Mouse (Mus musculus): ENCODE data around the gene Slc6a6.

Gene Slc6a6

DNA sequence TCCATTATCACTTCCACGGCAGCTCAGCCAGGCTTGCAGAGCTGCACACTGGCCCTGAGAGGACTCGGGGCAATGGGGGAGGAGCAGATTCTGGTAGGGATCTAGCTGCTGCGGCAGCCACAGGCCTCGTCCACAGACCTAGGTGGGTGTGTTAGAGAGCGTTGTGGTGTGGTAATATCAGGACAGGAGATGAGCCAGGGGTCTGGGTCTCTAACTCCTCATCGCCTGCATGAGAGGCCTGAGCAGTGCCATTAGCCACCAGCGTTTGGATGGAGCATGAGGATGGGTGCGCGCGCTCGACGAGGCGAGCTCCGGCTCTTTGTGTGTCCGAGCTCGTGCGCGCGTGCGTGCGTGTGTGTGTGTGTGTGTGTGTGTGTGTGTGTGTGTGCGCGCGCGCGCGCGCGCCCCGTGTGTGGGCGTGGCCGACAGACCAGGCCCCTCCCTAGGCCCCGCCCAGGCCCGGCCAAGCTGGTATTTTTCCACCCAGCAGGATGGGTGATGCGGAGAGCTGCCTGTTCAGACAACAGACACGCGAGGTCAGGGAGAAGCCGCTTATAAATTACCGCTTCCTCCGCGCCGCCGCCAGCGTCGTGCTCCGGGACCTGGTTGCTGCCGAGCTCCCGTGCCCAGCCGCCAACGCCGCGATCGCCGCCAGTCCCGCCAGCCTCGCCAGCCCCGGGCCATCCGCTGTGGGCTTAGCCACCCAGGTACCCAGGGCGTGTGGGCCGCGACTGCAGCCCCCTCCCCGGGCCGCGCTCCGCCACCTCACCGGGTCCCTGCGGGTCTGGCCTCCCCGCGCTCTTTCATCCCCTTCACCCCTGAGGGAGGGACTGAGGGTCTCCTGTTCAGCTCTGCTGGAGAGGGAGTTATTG lies at the start of gene Slc6a6:
Slc6a6 (plus strand) TSS at position 452 of the 872 bp plus-strand sequence.
- peak; percentile 87 for DNase-seq (ENCODE audit: low spot score)

DNA sequence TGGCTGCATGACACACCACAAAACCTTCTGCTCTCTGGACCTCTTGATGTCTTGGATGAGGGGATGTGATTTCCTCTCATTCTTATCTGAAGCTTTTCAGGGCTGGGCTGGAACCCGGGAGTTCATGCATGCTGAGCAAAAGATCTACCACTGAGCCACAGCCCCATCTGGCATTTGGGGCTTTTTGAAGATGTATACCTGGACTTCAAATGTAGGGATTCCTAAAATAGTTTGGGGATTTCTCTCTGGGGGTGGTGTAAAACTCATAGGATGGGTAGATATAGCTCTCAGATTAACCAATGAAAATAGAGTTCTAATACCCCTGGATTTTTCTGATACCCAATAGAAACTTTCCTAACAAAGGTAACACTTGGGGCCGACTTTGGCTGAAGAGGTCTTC lies 49.4 kb upstream of the Slc6a6 start:
- DNase-seq (ENCODE audit: low spot score): no peak

DNA sequence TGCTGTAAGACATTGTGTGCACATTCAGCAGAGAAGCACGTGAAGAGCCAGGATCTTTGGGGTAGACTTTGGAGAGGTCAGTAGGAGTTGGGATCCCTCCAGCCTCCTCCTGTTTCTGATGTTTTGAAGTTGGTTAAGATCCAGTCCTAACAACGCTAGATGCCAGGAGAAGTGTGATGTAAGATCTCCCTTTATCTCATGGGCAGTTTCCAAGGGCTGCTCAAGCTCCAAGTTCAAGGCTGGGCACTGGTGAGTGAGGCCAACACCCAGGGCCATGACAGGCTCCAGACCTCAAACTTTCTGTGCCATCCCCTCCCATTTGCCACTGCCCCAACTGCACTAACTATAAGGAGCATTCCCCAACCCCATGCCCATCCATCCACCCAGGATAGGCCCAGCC lies 49.0 kb upstream of the Slc6a6 start:
- no peak for DNase-seq (ENCODE audit: low spot score)

DNA sequence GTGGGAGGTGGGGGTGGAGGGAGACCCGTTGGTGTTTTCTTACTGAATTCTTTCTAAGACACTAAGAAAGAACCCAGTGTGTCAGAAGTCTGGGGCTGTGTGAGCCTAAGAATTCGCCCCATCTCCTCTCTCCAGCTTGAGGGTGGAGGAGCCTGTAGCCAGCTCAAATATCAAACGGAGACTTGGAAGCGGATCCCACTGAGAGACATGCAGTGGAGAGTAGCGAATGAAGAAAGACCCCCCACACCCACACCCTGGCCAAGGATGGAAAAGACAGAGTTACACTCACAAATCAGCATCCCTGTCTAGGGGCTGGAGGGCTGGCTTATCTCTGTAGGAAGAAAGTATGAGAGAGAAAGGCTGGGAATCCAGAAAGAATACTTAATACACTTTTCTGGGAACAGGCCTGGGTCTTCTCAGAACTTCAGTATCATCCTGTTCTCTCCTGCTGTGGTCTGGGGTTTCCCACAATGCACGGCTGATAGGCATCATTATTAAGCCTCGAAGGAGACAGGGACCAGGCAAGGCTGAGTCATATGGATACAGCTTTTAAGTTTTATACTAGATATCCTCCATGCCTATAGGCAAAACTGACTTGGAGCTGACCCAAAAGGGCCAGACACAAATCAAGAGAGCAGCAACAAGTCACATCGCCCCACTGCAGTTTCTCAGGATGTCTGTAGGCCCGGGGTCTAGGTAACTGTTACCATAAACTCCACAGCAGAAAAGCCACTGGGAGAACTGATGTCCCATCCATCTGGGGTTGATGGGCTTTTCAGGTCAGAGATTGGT lies 45.5 kb upstream of the Slc6a6 start:
- DNase-seq (ENCODE audit: low spot score): no peak

DNA sequence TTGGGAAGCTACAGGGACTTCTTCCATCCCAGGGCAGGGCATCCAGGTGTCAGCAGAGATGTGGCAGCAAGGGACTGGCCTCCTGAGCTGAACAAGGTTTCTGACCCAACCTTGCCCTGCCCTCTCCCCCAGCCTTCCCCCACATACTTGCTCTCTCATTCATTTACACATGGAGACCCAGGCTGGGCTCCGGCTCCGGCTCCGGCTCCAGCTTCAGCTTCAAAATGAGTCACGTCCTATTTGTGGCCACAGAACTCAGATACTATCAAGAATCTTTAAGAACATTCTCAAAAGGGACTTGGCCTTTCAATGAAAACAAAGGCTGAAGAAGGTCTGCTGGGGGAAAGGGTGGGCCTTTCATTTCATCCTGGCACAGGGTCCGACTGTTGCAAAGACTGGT lies 40.8 kb upstream of the Slc6a6 start:
- DNase-seq (ENCODE audit: low spot score): no peak

DNA sequence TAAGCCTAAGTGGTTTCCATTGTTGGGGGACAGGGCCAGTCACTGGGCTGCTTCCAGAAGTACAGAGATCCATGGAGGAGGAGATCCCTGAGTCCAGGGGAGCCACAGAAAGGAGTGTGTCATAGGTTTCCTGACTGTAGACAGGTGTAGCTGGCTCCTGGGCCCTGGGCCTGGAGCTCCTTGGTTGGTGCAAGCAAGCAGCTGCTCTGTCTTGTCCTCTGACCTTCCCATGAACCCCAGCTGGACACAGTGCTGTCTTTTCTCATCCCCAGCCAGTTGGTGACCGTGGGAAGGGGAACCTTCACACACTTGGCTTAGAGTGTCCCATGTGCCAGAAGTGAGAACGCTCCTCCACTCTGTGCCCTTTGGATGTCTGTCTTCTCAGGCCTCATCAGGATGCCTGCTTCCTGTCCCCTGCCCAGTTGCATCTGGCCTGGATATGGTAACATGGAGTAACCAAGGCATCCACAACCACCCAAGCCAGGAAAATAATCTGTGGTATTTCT lies 40.4 kb upstream of the Slc6a6 start:
- DNase-seq (ENCODE audit: low spot score): no peak

DNA sequence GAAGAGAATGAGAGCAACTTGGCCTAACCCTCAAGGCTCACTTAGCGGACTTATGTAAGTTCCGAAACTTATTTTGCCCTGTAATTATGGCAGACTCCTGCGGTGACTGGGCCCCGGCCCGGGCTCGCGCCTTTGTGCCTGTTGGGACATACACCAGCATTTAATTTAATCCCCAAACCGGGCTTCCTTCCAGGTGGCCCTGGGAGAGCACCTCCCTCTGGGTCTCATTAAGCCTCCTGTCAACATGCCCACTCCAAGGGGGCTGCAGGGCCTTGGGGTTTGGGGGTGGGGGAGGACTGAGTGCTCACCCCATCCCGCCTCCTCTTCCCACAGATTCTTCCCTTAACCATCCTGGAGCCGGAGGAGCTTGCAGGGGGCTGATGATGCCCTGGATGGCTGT lies 37.8 kb upstream of the Slc6a6 start:
- DNase-seq (ENCODE audit: low spot score): no peak

DNA sequence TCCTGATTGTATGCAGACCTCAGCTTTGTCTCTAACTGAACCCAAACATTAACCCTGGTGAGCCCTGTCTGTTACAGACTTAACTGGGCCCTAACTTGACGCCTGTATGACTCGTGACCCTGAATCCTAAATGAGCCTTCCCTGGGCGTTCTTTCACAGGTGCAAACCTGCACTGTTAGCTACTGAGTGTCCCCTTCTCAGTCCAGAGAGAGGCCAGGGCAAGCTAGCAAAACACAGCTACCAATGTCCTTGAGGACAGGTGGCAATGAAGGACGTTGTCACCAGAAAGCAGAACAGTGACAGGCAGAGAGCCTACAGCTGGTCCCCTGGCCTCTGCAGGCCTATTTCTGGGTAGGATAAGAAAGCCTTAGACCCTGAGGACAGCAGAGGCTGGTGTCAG lies 37.0 kb upstream of the Slc6a6 start:
- no peak for DNase-seq (ENCODE audit: low spot score)

DNA sequence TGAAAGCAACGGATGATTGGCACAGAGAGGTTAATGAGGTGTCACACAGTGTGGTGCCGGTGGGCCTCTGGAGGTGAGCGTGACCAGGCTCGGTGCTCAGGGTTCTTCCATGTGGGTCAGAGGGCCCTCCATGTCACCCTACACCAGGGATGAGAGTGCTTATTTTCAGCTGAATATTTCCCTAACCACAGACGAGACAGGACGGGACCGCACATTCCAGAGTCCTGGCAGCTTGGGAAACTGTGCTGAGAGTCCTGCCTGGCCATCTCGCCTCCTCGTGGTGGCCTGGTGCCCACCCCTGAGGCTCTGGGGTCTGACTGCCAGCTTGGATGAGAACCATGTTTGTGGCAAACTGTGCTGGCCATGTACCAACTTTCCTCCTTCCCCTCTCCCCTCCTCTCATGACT lies 36.5 kb upstream of the Slc6a6 start:
- no peak for DNase-seq (ENCODE audit: low spot score)

DNA sequence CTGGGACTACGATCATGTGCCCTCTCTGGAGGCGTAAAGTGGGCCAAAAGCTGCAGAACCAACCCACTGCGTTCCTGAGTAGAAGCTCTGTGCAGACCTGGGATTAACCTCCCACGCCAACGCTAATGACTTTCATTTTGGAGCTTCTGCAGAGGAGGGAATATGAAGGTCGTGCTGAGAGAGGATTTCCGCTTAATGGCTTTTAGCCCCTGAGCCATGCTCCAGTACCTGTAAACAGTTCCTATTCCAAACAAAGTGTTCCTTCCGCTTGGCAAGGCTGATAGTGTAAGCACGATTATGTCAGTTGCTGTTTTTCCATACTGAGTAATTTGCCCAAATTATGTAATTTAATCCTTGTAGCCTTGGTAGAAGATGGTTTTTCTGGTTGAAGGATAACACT lies 33.6 kb upstream of the Slc6a6 start:
- no peak for DNase-seq (ENCODE audit: low spot score)

DNA sequence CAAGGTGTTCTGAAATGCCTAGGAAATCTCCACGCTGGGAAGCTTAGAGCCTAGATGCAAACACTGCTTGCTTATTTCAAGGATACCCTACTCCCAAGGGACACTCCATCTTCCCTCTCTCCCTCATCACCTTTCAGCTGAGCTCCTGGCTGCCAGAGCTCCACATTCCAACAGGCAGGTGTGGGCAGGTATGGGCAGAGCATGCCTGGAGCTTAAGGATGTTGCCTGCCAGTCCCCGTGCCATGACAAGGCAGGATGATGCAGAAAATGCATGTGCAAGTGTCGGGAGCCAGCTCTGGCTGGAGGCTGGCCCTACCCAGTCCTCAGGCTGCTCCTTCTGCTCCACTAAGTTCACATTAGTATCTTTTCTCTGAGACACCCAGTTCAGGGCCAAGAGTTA lies 31.6 kb upstream of the Slc6a6 start:
- DNase-seq (ENCODE audit: low spot score): no peak

DNA sequence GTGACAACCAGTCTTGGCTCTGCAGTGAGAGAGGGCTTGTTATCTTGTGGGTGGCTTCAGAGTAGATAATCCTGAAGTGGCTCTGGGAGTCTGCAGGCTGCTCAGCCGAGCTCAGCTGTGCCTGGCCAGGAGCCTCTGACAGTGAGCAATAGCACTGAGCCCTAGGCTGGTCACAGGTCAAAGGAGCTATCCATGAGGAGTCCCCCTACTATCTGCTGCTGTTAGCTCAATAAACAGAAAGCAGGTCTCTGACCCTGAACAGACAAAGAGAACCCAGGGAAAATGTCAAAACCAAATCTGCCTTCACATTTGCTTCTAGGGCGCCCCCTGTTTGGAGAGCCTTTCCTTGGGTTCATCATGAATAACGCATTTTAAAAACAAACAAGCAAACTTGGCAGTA lies 28.6 kb upstream of the Slc6a6 start:
- DNase-seq (ENCODE audit: low spot score): no peak

DNA sequence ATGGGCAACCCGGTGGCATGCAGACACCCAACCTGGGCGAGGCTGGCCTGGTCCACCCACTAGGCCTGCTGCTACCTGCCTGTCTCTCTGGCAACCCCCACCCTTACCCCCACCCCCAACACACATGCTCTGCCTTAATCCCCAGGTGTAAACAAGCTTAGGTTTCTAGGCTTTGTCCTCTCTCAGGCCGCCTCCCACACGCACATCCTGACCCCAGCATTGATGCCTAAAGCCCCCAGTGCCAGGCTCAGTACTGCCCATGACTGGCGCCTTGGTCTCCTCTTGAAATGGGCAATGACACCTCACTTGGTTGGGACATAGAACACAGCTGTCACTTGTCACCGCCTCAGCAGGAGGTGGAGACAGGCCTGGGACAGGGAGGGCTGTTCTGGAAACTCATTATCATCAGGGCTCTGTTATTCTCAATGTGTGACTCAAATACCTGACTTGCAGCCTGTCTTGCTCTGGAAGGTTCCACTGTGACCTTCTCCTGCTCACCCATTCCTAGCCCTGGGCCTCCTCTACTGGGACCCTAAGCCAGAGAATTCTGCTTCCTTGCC lies 27.9 kb upstream of the Slc6a6 start:
- no peak for DNase-seq (ENCODE audit: low spot score)

DNA sequence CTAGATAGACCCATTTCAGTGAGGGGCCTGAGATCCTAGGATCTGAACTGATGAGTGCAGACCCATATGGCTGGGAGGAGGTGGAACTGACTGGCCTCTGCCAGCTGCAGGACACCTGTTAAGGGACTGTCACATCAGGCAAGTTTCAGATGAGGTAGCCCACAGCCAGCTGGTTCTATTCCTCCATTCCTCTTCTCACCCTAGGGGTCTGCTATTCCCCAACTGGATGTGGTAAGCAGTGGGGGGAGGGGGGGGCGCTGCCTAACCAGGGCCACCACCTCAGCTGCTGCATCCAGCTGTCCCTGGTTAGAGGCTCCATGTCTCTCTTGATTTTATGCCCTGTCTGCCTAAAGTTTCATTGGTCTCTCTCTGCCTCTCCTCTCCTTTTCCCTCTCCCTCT lies 25.6 kb upstream of the Slc6a6 start:
- DNase-seq (ENCODE audit: low spot score): no peak

DNA sequence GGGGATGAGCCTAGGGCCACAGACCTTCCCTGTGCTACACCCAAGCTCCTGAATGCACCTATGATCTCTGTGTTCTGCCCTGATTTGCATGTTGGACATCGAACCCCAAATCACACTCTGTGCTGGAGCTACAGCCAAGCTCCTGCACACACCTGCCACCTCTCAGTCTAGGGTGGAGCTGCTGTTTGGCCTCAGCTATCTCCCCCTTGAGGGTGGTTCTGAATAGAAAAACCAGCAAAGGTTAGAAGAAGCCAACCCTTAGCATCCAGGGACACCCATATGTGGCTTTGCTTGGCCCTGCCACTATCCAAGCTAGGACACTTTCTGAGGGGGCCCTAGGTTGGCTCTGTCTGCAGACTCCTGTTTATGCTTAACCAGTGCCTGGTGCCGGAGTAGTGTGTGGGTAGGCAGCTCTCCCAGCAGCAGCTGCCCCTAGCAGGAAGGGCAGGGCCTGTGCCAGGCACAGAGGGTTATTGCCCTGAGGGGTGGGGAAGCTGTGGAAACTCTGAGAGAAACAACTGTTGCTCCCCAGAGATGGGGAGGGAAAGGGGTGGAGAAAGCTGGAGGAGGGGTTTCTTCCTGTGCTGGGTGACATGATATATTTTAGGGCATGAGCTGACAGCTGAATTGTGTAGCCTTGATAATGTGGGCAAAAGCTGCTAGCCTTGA lies 23.9 kb upstream of the Slc6a6 start:
- DNase-seq (ENCODE audit: low spot score): peak; percentile 16

DNA sequence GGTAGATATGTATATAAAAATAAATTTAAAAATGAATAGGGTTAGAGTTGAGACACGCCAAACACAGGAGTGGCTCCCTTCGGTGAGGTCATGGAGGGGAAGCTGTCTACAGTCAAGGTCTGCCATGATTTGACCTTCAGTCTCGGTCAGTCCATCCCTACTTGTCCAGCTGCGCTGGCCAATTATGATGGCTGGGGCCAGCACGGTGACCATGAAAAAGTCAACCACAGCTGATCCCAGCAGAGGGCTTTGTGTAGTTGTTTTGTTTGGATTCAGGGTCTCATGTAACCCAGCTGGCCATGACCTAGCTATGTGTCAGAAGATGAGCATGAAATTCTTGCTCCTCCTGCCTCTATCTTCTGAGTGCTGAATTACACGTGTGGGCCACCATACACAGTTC lies 21.6 kb upstream of the Slc6a6 start:
- no peak for DNase-seq (ENCODE audit: low spot score)

DNA sequence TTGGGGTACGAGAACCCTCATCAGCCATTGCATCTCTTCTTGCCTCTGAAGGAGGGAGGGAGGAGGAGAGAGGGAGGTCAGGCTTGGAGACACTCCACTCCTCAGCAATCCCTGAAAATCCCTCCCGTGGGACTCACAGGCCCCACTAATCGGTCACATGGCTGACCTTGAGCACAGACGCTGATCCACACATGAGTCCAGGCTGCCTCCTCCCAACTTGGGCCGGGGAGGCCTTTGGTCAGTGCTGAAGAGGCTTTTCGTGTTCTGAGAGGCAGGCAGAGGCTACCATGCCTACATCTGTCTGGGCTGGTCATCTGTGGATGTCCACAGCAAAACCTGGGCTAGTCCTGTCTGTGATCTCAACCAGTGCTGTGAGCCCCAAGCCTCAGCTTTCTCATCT lies 20.2 kb upstream of the Slc6a6 start:
- DNase-seq (ENCODE audit: low spot score): no peak

DNA sequence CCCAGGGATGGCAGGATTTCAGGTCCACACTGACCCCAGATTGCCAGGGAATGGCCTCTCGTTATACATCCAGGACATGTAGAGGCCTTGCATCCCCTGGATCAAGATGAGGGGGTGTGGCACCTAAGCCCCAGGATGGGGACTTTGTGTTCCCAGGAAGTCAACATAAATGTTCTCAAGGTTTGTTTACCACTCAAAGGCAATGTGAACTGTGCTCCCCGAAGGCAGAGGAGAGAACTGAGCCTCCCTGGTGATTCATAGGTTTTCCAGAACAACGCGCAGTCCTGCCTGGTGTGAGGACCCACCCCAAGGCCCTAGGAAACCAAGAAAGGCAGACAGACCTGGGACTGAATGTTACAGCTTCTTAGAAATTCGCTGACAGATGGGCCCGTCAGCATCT lies 18.6 kb upstream of the Slc6a6 start:
- DNase-seq (ENCODE audit: low spot score): no peak

DNA sequence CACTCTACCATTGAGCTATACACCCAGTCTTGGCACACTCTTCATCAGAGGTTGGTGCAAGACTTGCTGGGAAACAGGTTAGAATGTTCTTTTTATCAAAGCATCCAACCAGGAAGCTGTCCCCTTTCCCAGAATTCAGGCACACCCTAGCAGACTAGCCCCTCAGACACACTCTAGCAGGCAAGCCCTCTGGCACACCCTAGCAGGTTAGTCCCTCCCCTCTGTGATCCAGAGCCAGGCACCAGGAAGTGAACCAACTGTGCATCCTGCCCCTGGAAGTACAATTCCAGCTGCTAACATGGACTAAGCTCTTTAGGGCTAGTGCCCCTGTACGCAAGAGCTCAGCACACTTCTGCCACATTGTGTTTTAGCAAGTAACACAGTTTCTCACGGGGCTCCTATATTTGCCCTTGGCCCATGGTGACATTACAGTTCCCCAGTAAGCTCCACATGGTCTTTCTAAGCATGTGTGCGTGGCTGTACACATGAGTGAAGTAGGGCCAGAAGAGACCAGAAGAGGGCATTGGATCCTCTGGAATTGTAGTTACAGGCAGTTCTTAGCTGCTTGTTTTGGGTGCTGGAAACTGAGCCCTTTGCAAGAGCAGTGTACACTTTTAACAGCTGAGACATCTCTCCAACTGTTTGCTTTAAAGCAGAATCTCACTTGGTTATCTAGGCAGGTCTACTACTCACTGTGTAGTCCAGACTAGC lies 17.7 kb upstream of the Slc6a6 start:
- DNase-seq (ENCODE audit: low spot score): no peak

DNA sequence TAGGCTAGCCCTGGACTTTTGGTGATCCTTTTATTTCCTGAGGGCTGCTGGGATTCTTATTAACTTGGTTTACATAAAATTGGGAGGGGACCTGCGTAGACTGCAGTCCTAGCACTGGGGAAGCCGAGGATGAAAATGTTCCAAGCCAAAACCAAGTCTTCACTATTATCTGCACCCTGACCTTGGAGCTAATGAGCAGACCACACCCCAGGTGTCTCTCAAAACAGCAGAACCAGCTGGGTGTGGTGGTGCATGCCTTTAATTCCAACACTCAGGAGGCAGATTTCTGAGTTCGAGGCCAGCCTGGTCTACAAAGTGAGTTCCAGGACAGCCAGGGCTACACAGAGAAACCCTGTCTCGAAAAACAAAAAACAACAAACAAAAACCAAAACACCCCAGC lies 16.7 kb upstream of the Slc6a6 start:
- DNase-seq (ENCODE audit: low spot score): no peak

DNA sequence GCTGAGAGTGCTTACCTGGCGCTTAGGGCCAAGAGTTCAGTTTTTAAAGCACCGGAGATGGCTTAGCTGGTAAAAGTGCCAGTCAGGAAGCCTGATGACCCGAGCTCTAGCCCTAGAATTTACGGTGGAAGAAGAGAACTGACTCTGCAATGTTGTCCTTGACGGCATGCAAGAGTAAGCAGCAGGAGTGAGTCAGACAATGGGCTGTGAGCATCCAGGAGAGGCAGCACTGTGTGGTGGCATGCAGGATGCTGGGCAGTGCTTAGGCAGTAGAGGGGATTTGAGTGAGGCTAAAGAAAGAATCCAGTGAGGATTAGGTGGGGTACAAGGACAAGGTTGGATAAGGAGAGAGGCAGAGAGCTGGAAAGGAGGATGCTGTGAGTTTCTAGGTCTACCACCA lies 15.6 kb upstream of the Slc6a6 start:
- no peak for DNase-seq (ENCODE audit: low spot score)

DNA sequence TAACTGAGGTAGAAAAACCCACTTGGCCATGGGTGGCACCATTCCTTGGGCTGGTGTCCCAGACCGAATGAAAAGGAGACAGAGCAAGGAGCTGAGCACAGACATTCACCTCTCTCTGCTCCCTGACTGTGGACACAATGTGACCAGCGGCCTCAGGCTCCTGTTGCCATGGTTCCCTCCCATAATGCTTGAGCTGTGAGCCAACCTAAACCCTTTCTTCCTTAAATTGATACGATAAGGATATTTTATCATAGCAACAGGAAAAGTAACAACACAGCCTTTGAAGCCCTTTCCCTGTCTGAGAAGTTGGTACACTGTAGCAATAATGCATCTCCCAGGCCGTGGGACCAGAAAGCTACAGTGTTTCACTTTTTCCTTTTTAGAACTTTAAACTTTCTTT lies 14.6 kb upstream of the Slc6a6 start:
- DNase-seq (ENCODE audit: low spot score): no peak
